Mouse (Mus musculus) midbrain, postnatal 0 days (tissue): Measurements from ENCODE around the gene Sephs1. TPM values are rescaled to one million over a fixed set of nuclear protein-coding genes. Genes with fewer than 3 reads are reported as not detected.
"Not testable (repeated sequence)": the region's sequence is repeated elsewhere in the genome, so short reads cannot be mapped to it uniquely, and the experiment has no call there.

Experiments
- ATAC-seq: fragments of 200-750 bp; cut with Nextera tagmentation; 2 replicates; pipeline ENCODE4 v1.8.0; 2017; ENCODE audit warnings: moderate number of reproducible peaks, mild to moderate bottlenecking, moderate TSS enrichment, moderate library complexity; ENCODE audit not compliant: low FRiP score
- DNase-seq: peaks from one replicate; pipeline ENCODE4 v3.0.0-alpha.2; 2015; ENCODE audit warnings: low spot score
- H3K27ac ChIP-seq: fragments of 300-500 bp; sonication (generic); 2 replicates; pipeline ENCODE4 v1.5.1; 2014; ENCODE audit warnings: low read depth, mild to moderate bottlenecking, low read length, mixed read lengths
- H3K27me3 ChIP-seq: fragments of 300-500 bp; sonication (generic); 2 replicates; pipeline ENCODE4 v1.6.1; 2014; ENCODE audit warnings: low read length, control low read depth, mixed read lengths; ENCODE audit not compliant: insufficient read depth
- H3K36me3 ChIP-seq: fragments of 300-500 bp; sonication (generic); 2 replicates; pipeline ENCODE4 v1.6.1; 2014; ENCODE audit warnings: low read length, control low read depth, mixed read lengths; ENCODE audit not compliant: insufficient read depth
- H3K4me1 ChIP-seq: fragments of 300-500 bp; sonication (generic); 2 replicates; pipeline ENCODE4 v1.6.1; 2014; ENCODE audit warnings: mild to moderate bottlenecking, control low read depth, antibody characterized with exemption, low read length, mixed read lengths; ENCODE audit not compliant: insufficient read depth
- H3K4me2 ChIP-seq: fragments of 300-500 bp; sonication (generic); 2 replicates; pipeline ENCODE4 v1.6.1; 2014; ENCODE audit warnings: low read depth, mild to moderate bottlenecking, low read length, mixed read lengths; ENCODE audit not compliant: poor library complexity, severe bottlenecking
- H3K4me3 ChIP-seq: fragments of 300-500 bp; sonication (generic); 2 replicates; pipeline ENCODE4 v1.5.1; 2014; ENCODE audit warnings: low read depth, mild to moderate bottlenecking, low read length, moderate library complexity
- H3K9ac ChIP-seq: fragments of 300-500 bp; sonication (generic); replicated peaks from 2 replicates; pipeline ENCODE4 v1.6.1; 2014; ENCODE audit warnings: mild to moderate bottlenecking, low read length, moderate library complexity, mixed read lengths; ENCODE audit not compliant: poor library complexity, severe bottlenecking
- H3K9me3 ChIP-seq: fragments of 300-500 bp; sonication (generic); 2 replicates; pipeline ENCODE4 v1.6.1; 2016; ENCODE audit warnings: low read length, control low read depth
- CTCF ChIP-seq: IDR thresholded peaks from 2 replicates; pipeline ENCODE4 v1.5.1; 2016; ENCODE audit warnings: antibody characterized with exemption, mild to moderate bottlenecking
- WGBS: fragments of 180-500 bp; shearing (Covaris S2); extraction: QIAGEN DNeasy Blood & Tissue Kit; methylation state at CpG from one replicate; pipeline ENCODE4 v1.1.7; 2014; 5-methylcytosine and 5-hydroxymethylcytosine counted together
- polyA plus RNA-seq: library from polyadenylated mRNA; unstranded; fragments of >200 nt; fragmentation: Nextera tagmentation; extraction: Ambion mirVana; gene quantifications from 2 replicates; pipeline ENCODE4 v1.2.1, GENCODE M21; 2015
- total RNA-seq: library from RNA; depleted of rRNA; stranded (reverse); fragments of >200 nt; gene quantifications from 2 replicates; pipeline ENCODE4 v1.2.3, GENCODE M21; 2014; rRNA removed

The Sephs1 gene
- total and polyA plus RNA-seq, 2 experiments from 2014 or later: 37.0 to 69.7 TPM

GRCm38 (mm10) chr2:4937931-4938330, 56.6 kb downstream of the Sephs1 start:
- Histone ChIP-seq H3K36me3 (peaks cover 28% of the 10 kb centered on the region), H3K9me3 (peaks cover 4% of the 10 kb centered on the region; the same call in 1 of the 2 replicates), H3K4me1 (no peaks in the 10 kb centered on the region), H3K4me2 (no peak overlapping the region), H3K4me3 (no peak overlapping the region), H3K9ac (no peak overlapping the region), H3K27me3 (no peaks in the 10 kb centered on the region), H3K27ac (no peak overlapping the region)
- WGBS: 95% methylated on average over 7 of the region's 7 CpGs
- no peak for TF ChIP-seq CTCF
- ATAC-seq (no peak), DNase-seq (no peak)

- 91% methylated on average over 11 of the region's 11 CpGs for WGBS
- Histone ChIP-seq H3K4me3 (no peak overlapping the region), H3K4me2 (no peak overlapping the region), H3K27me3 (no peaks in the 10 kb centered on the region), H3K9ac (no peak overlapping the region), H3K36me3 (peaks cover 28% of the 10 kb centered on the region), H3K9me3 (peaks cover 4% of the 10 kb centered on the region; the same call in 1 of the 2 replicates), H3K4me1 (no peaks in the 10 kb centered on the region), H3K27ac (no peak overlapping the region)
- no peak for DNase-seq
- no peak for TF ChIP-seq CTCF
- no peak for ATAC-seq
Observed at GRCm38 (mm10) chr2:4940861-4941260, 59.5 kb downstream of the Sephs1 start.

GRCm38 (mm10) chr2:4949691-4950090, 68.3 kb downstream of the Sephs1 start:
- H3K27me3 ChIP-seq, H3K36me3 ChIP-seq, H3K9me3 ChIP-seq, ATAC-seq, H3K4me2 ChIP-seq, H3K9ac ChIP-seq, H3K4me1 ChIP-seq, H3K27ac ChIP-seq, H3K4me3 ChIP-seq, DNase-seq: not testable (repeated sequence)
- WGBS: 93% methylated on average over 8 of the region's 8 CpGs

- TF ChIP-seq CTCF: no peak
Observed at GRCm38 (mm10) chr2:4950986-4951385, 69.6 kb downstream of the Sephs1 start.

GRCm38 (mm10) chr2:4954216-4954760, 72.9 kb downstream of the Sephs1 start:
- 82% methylated on average over 6 of the region's 6 CpGs for WGBS

More at GRCm38 (mm10) chr2:4950986-4951385, 69.6 kb downstream of the Sephs1 start:
- Histone ChIP-seq H3K9ac (no peak overlapping the region), H3K9me3 (no peaks in the 10 kb centered on the region), H3K36me3 (no peaks in the 10 kb centered on the region), H3K27ac (no peak overlapping the region), H3K4me1 (no peaks in the 10 kb centered on the region), H3K4me3 (no peak overlapping the region), H3K27me3 (no peaks in the 10 kb centered on the region), H3K4me2 (no peak overlapping the region)
- ATAC-seq: no peak
- no peak for DNase-seq
- WGBS: 82% methylated on average over 2 of the region's 2 CpGs

GRCm38 (mm10) chr2:4958039-4958438, 76.7 kb downstream of the Sephs1 start:
- WGBS: 94% methylated on average over 12 of the region's 12 CpGs
- Histone ChIP-seq H3K9me3 (no peaks in the 10 kb centered on the region), H3K4me3 (no peak overlapping the region), H3K9ac (no peak overlapping the region), H3K27me3 (no peaks in the 10 kb centered on the region), H3K27ac (no peak overlapping the region), H3K4me1 (no peaks in the 10 kb centered on the region), H3K4me2 (no peak overlapping the region), H3K36me3 (no peaks in the 10 kb centered on the region)
- no peak for TF ChIP-seq CTCF
- ATAC-seq: no peak
- DNase-seq: no peak

More at GRCm38 (mm10) chr2:4954216-4954760, 72.9 kb downstream of the Sephs1 start:
- H3K27ac ChIP-seq: no peak overlapping the region
- DNase-seq (no peak), ATAC-seq (no peak)
- no peak for TF ChIP-seq CTCF
- H3K36me3 ChIP-seq: no peaks in the 10 kb centered on the region
- no peaks in the 10 kb centered on the region for H3K4me1 ChIP-seq
- H3K4me2 ChIP-seq: no peak overlapping the region
- no peaks in the 10 kb centered on the region for H3K9me3 ChIP-seq
- H3K27me3 ChIP-seq: no peaks in the 10 kb centered on the region
- H3K4me3 ChIP-seq: no peak overlapping the region
- H3K9ac ChIP-seq: no peak overlapping the region

Other genes starting within 250 kb of the Sephs1 start
- gene Prpf18, start 229.5 kb upstream of the Sephs1 start, total RNA-seq: 28.2 and 35.8 TPM in 2 replicates
- 28.6 and 29.2 TPM in 2 replicates for gene Prpf18, start 229.5 kb upstream of the Sephs1 start, polyA plus RNA-seq
- gene Bend7, start 163.7 kb upstream of the Sephs1 start, total RNA-seq: 8.1 and 10.7 TPM in 2 replicates
- 4.9 and 6.0 TPM in 2 replicates for gene Bend7, start 163.7 kb upstream of the Sephs1 start, polyA plus RNA-seq
- 64.9 and 81.5 TPM in 2 replicates for gene Phyh, start 37.5 kb downstream of the Sephs1 start, total RNA-seq
- gene Phyh, start 37.5 kb downstream of the Sephs1 start, polyA plus RNA-seq: 108 and 116 TPM in 2 replicates
- gene Ucma, start 94.6 kb downstream of the Sephs1 start, total RNA-seq: 0.33 and 2.6 TPM in 2 replicates
- gene Ucma, start 94.6 kb downstream of the Sephs1 start, polyA plus RNA-seq: 0.69 and 1.6 TPM in 2 replicates
- gene Mcm10, start 131.2 kb downstream of the Sephs1 start, total RNA-seq: 0.94 and 5.0 TPM in 2 replicates
- 1.2 and 1.3 TPM in 2 replicates for gene Mcm10, start 131.2 kb downstream of the Sephs1 start, polyA plus RNA-seq
- gene Optn, start 182.5 kb downstream of the Sephs1 start, total RNA-seq: 25.2 and 35.0 TPM in 2 replicates
- 28.5 and 28.7 TPM in 2 replicates for gene Optn, start 182.5 kb downstream of the Sephs1 start, polyA plus RNA-seq